Mouse (Mus musculus) heart, postnatal 0 days (tissue): ENCODE results near the gene Sult5a1.

Experiments
- CTCF ChIP-seq: IDR thresholded peaks from 2 replicates; pipeline ENCODE4 v1.5.1; 2016; ENCODE audit warnings: antibody characterized with exemption, control low read depth, low read depth
- EP300 ChIP-seq: IDR thresholded peaks from 2 replicates; pipeline ENCODE4 v1.6.1; 2016; ENCODE audit warnings: antibody characterized with exemption, low read depth

- TF ChIP-seq CTCF (no peak), EP300 (no peak)
Observed at GRCm38 (mm10) chr8:123097216-123097615, 60.9 kb downstream of the Sult5a1 start.
